Mouse (Mus musculus) limb, embryonic 13.5 days (tissue): ENCODE results near the gene Stx16. TPM values are rescaled to one million over a fixed set of nuclear protein-coding genes. Genes with fewer than 3 reads are reported as not detected.

ENCODE experiments used
- polyA plus RNA-seq: library from polyadenylated mRNA; unstranded; fragments of >200 nt; fragmentation: Nextera tagmentation; extraction: Ambion mirVana; gene quantifications from 2 replicates; pipeline ENCODE4 v1.2.1, GENCODE M21; 2015

Stx16 gene
- polyA plus RNA-seq, 1 experiment from 2014 or later = 15.0 TPM

Other genes starting within 250 kb of the Stx16 start
- 61.9 and 63.4 TPM in 2 replicates for gene Npepl1, start 34.0 kb downstream of the Stx16 start, polyA plus RNA-seq
- 1,943 and 1,947 TPM in 2 replicates for gene Gnas, start 208.0 kb downstream of the Stx16 start, polyA plus RNA-seq